Comparison of ENCODE assay signal across 19 mouse cellular contexts in the genomic region with DNA sequence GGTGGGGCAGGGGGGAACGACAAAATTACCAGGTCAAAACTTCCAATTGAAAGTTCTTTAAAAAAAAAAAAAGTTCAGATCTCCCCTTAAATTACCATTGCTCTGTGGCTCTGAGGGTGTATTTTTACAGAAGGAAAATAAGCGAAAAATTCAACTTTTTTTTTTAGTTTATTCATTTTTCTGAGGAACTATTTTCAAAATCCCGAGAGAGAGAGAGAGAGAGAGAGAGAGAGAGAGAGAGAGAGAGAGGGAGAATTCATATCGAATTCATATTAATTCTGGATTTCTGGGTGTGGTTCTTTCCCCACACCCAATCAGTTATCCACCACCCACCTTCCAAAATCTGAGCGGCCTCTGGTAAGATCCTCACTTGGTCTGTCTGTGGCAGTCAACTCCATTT. TPM values are rescaled to one million over a fixed set of nuclear protein-coding genes. Genes with fewer than 3 reads are reported as not detected.
A peak's percentile ranks its signal among the peaks of the same experiment; 100 is the strongest.
DNase-seq lines count a peak whose midpoint lies in the region; ATAC-seq and TF ChIP-seq lines count a peak whose summit lies in the region.
"Had no signal": no experiment of that assay in that cellular context is flagged by ENCODE, and none has a peak within 500 bp of the region (broad histone marks: within the 10 kb centered on the region; RNA-seq: fewer than 3 reads in every experiment).

No protein-coding gene starts in this region.

- no peak overlapping the region for H3K4me2 ChIP-seq in heart, embryonic 15.5 days
- H3K4me2 ChIP-seq in intestine, postnatal 0 days (replicated peaks; ENCODE audit: low read depth), result no peak overlapping the region
- H3K4me2 ChIP-seq in intestine, embryonic 16.5 days (ENCODE audit: low read depth, low read length), result no peak overlapping the region
- no peak overlapping the region for H3K4me2 ChIP-seq in stomach, embryonic 14.5 days (replicated peaks; ENCODE audit: low read depth, low read length)
- no peak overlapping the region for H3K4me2 ChIP-seq in stomach, postnatal 0 days (replicated peaks; ENCODE audit: low read depth)
- H3K4me2 ChIP-seq in neural tube, embryonic 13.5 days, result peak overlapping the region; percentile 53; the same call in 1 of the 2 replicates

- 4% methylated on average over 5 of the region's 5 CpGs for WGBS in heart, embryonic 15.5 days
- 4% methylated on average over 5 of the region's 5 CpGs for WGBS in intestine, postnatal 0 days
- WGBS in intestine, embryonic 16.5 days, result 2% methylated on average over 5 of the region's 5 CpGs
- 1% methylated on average over 5 of the region's 5 CpGs for WGBS in stomach, embryonic 14.5 days
- WGBS in stomach, postnatal 0 days, result 4% methylated on average over 5 of the region's 5 CpGs
- 2% methylated on average over 5 of the region's 5 CpGs for WGBS in neural tube, embryonic 13.5 days

- no peak for TF ChIP-seq CTCF in intestine, postnatal 0 days (IDR thresholded peaks at IDR 0.05; ENCODE audit: low read depth)
- TF ChIP-seq CTCF in stomach, postnatal 0 days (IDR thresholded peaks at IDR 0.05; ENCODE audit: low read depth), result no peak

- peaks cover 31% of the 10 kb centered on the region for H3K4me1 ChIP-seq in heart, embryonic 15.5 days (replicated peaks)
- H3K4me1 ChIP-seq in intestine, postnatal 0 days (replicated peaks; ENCODE audit: control insufficient read depth, insufficient read depth, low read length), result 0 out of 2 replicates have a peak, but pooled peaks cover 6% of the 10 kb centered on the region
- H3K4me1 ChIP-seq in intestine, embryonic 16.5 days (ENCODE audit: control insufficient read depth, insufficient read depth, low read length), result peaks cover 22% of the 10 kb centered on the region
- H3K4me1 ChIP-seq in stomach, embryonic 14.5 days (ENCODE audit: control insufficient read depth, insufficient read depth, low read length), result peaks cover 19% of the 10 kb centered on the region; the same call in 1 of the 2 replicates
- H3K4me1 ChIP-seq in stomach, postnatal 0 days (replicated peaks; ENCODE audit: control insufficient read depth, insufficient read depth), result peaks cover 8% of the 10 kb centered on the region
- peaks cover 28% of the 10 kb centered on the region for H3K4me1 ChIP-seq in neural tube, embryonic 13.5 days (replicated peaks)

- H3K9me3 ChIP-seq in heart, embryonic 15.5 days (replicated peaks), result no peaks in the 10 kb centered on the region
- H3K9me3 ChIP-seq in intestine, postnatal 0 days (ENCODE audit: control insufficient read depth), result no peaks in the 10 kb centered on the region
- H3K9me3 ChIP-seq in intestine, embryonic 16.5 days (ENCODE audit: control insufficient read depth, low read length), result no peaks in the 10 kb centered on the region
- H3K9me3 ChIP-seq in stomach, embryonic 14.5 days (ENCODE audit: control insufficient read depth, low read depth, low read length), result no peaks in the 10 kb centered on the region
- no peaks in the 10 kb centered on the region for H3K9me3 ChIP-seq in stomach, postnatal 0 days (ENCODE audit: control insufficient read depth, low read length)
- H3K9me3 ChIP-seq in neural tube, embryonic 13.5 days, result no peaks in the 10 kb centered on the region
- H3K9me3 ChIP-seq: heart, embryonic 10.5 days; hindbrain, embryonic 15.5 days had no signal

- DNase-seq in heart, postnatal 14 days, result no peak
- DNase-seq in stomach, postnatal 0 days (ENCODE audit: low spot score), result no peak
- DNase-seq: adrenal gland, adult 8-10 months; adrenal gland, postnatal 36 days; cerebellum, adult 2 months; gastrocnemius, postnatal 36 days; kidney, adult 11 months had no signal

- no peak overlapping the region for H3K9ac ChIP-seq in heart, embryonic 15.5 days
- no peak overlapping the region for H3K9ac ChIP-seq in intestine, postnatal 0 days (ENCODE audit: low read depth, low read length)
- H3K9ac ChIP-seq in intestine, embryonic 16.5 days (ENCODE audit: low read depth, low read length), result no peak overlapping the region
- no peak overlapping the region for H3K9ac ChIP-seq in stomach, embryonic 14.5 days (replicated peaks; ENCODE audit: low read depth, low read length)
- H3K9ac ChIP-seq in stomach, postnatal 0 days (ENCODE audit: low read length), result no peak overlapping the region
- no peak overlapping the region for H3K9ac ChIP-seq in neural tube, embryonic 13.5 days
- H3K9ac ChIP-seq: hindbrain, embryonic 15.5 days had no signal

- H3K4me3 ChIP-seq in heart, embryonic 15.5 days, result peak overlapping the region; percentile 48; the same call in 1 of the 2 replicates
- H3K4me3 ChIP-seq in intestine, postnatal 0 days (ENCODE audit: low read depth, low read length), result peak overlapping the region; percentile 33; the same call in 1 of the 2 replicates
- H3K4me3 ChIP-seq in intestine, embryonic 16.5 days (ENCODE audit: low read length), result no peak overlapping the region
- H3K4me3 ChIP-seq in stomach, embryonic 14.5 days (ENCODE audit: low read depth, low read length), result 0 out of 2 replicates have a peak overlapping the region, but pooled peaks have one; percentile 28
- H3K4me3 ChIP-seq in stomach, postnatal 0 days (ENCODE audit: low read depth, low read length), result no peak overlapping the region
- H3K4me3 ChIP-seq in neural tube, embryonic 13.5 days, result peak overlapping the region; percentile 32; the same call in 1 of the 2 replicates

- no peak overlapping the region for H3K27ac ChIP-seq in heart, embryonic 15.5 days
- H3K27ac ChIP-seq in intestine, postnatal 0 days (ENCODE audit: low read depth, low read length), result no peak overlapping the region
- no peak overlapping the region for H3K27ac ChIP-seq in intestine, embryonic 16.5 days (ENCODE audit: low read length)
- no peak overlapping the region for H3K27ac ChIP-seq in stomach, embryonic 14.5 days (ENCODE audit: low read length)
- H3K27ac ChIP-seq in stomach, postnatal 0 days (replicated peaks), result no peak overlapping the region
- no peak overlapping the region for H3K27ac ChIP-seq in neural tube, embryonic 13.5 days (replicated peaks)
- H3K27ac ChIP-seq: heart, embryonic 10.5 days; hindbrain, embryonic 15.5 days had no signal

- no peak for ATAC-seq in heart, embryonic 15.5 days (replicated peaks; ENCODE audit: insufficient number of reproducible peaks, insufficient read depth, low FRiP score, low read depth)
- no peak for ATAC-seq in intestine, postnatal 0 days
- ATAC-seq in intestine, embryonic 16.5 days, result no peak
- ATAC-seq in stomach, embryonic 14.5 days (ENCODE audit: insufficient number of reproducible peaks, insufficient read depth, low FRiP score, low read depth), result no peak
- ATAC-seq in stomach, postnatal 0 days (ENCODE audit: low FRiP score, low TSS enrichment), result no peak
- no peak for ATAC-seq in neural tube, embryonic 13.5 days (ENCODE audit: low read depth)
- ATAC-seq in megakaryocyte progenitor cell, adult 5-6 weeks (replicated peaks; ENCODE audit: poor library complexity), result no peak
- ATAC-seq: forebrain, embryonic 14.5 days had no signal

- no peak for TF ChIP-seq EP300 in stomach, postnatal 0 days (optimal IDR thresholded peaks at IDR 0.05)

- no peaks in the 10 kb centered on the region for H3K36me3 ChIP-seq in heart, embryonic 15.5 days
- no peaks in the 10 kb centered on the region for H3K36me3 ChIP-seq in intestine, postnatal 0 days (ENCODE audit: control insufficient read depth, insufficient read depth)
- H3K36me3 ChIP-seq in intestine, embryonic 16.5 days (ENCODE audit: control insufficient read depth, insufficient read depth, low read length), result no peaks in the 10 kb centered on the region
- H3K36me3 ChIP-seq in stomach, embryonic 14.5 days (ENCODE audit: control insufficient read depth, insufficient read depth, low read length), result no peaks in the 10 kb centered on the region
- H3K36me3 ChIP-seq in stomach, postnatal 0 days (ENCODE audit: control insufficient read depth, insufficient read depth, low read length), result no peaks in the 10 kb centered on the region
- H3K36me3 ChIP-seq in neural tube, embryonic 13.5 days, result no peaks in the 10 kb centered on the region
- H3K36me3 ChIP-seq: heart, embryonic 10.5 days; hindbrain, embryonic 15.5 days had no signal

- intact Hi-C loops in heart, postnatal 14 days (cut with DNase I), result loop anchor here (5.0 to 10.0 kb wide), 3 partner anchors 133 to 1010 kb away; a partner anchor contains a TSS

- H3K27me3 ChIP-seq in heart, embryonic 15.5 days, result peaks cover 97% of the 10 kb centered on the region
- peaks cover 95% of the 10 kb centered on the region for H3K27me3 ChIP-seq in intestine, postnatal 0 days (replicated peaks; ENCODE audit: control insufficient read depth, insufficient read depth, low read length)
- H3K27me3 ChIP-seq in intestine, embryonic 16.5 days (replicated peaks; ENCODE audit: control insufficient read depth, insufficient read depth, low read length), result peaks cover 88% of the 10 kb centered on the region
- peaks cover 73% of the 10 kb centered on the region for H3K27me3 ChIP-seq in stomach, embryonic 14.5 days (ENCODE audit: control insufficient read depth, insufficient read depth, low read length)
- peaks cover 54% of the 10 kb centered on the region for H3K27me3 ChIP-seq in stomach, postnatal 0 days (ENCODE audit: control insufficient read depth, insufficient read depth, low read length)
- H3K27me3 ChIP-seq in neural tube, embryonic 13.5 days, result peaks cover 99% of the 10 kb centered on the region

RNA-seq across cellular contexts. Expression of a gene that starts 2.2 kb away (rescaled TPM):
- not detected in 2 replicates for polyA plus RNA-seq in heart, embryonic 15.5 days (2015; fragmentation: Nextera tagmentation; extraction: Ambion mirVana)
- not detected for total RNA-seq in heart, postnatal 14 days (2021)
- 0.91 and 1.4 TPM in 2 replicates for polyA plus RNA-seq in intestine, postnatal 0 days (2015; fragmentation: Nextera tagmentation; extraction: Ambion mirVana)
- polyA plus RNA-seq in intestine, embryonic 16.5 days (2015; fragmentation: Nextera tagmentation; extraction: Ambion mirVana), result 0.53 and 0.54 TPM in 2 replicates
- 0.72 and 1.1 TPM in 2 replicates for polyA plus RNA-seq in stomach, embryonic 14.5 days (2014; fragmentation: Nextera tagmentation; extraction: Ambion mirVana)
- 0.82 and 1.1 TPM in 2 replicates for polyA plus RNA-seq in stomach, postnatal 0 days (2015; fragmentation: Nextera tagmentation; extraction: Ambion mirVana)
- polyA plus RNA-seq in neural tube, embryonic 13.5 days (2015; fragmentation: Nextera tagmentation; extraction: Ambion mirVana), result 0.52 and 1.0 TPM in 2 replicates
- total RNA-seq in megakaryocyte progenitor cell, adult 5-6 weeks (2015), result not detected in 2 replicates
- not detected in 2 replicates for total RNA-seq in megakaryocyte progenitor cell, adult 5-6 weeks (2017)
- total RNA-seq: adrenal gland, adult 8-10 months; adrenal gland, postnatal 36 days; ES-E14; gastrocnemius, adult 8-10 months; gastrocnemius, postnatal 36 days; heart, postnatal 25 days had no signal

RNA-seq across cellular contexts. Expression of a gene that starts 3.7 kb away (rescaled TPM):
- polyA plus RNA-seq in heart, embryonic 15.5 days (2015; fragmentation: Nextera tagmentation; extraction: Ambion mirVana), result 0.09 TPM in 1 of 2 replicates, not detected in the other
- total RNA-seq in heart, postnatal 14 days (2021), result not detected
- 0.55 and 0.56 TPM in 2 replicates for polyA plus RNA-seq in intestine, postnatal 0 days (2015; fragmentation: Nextera tagmentation; extraction: Ambion mirVana)
- polyA plus RNA-seq in intestine, embryonic 16.5 days (2015; fragmentation: Nextera tagmentation; extraction: Ambion mirVana), result 0.39 and 0.68 TPM in 2 replicates
- 0.94 and 1.3 TPM in 2 replicates for polyA plus RNA-seq in stomach, embryonic 14.5 days (2014; fragmentation: Nextera tagmentation; extraction: Ambion mirVana)
- 0.34 and 0.74 TPM in 2 replicates for polyA plus RNA-seq in stomach, postnatal 0 days (2015; fragmentation: Nextera tagmentation; extraction: Ambion mirVana)
- polyA plus RNA-seq in neural tube, embryonic 13.5 days (2015; fragmentation: Nextera tagmentation; extraction: Ambion mirVana), result 1.2 and 1.5 TPM in 2 replicates
- 0.15 TPM in 1 of 2 replicates, not detected in the other for total RNA-seq in megakaryocyte progenitor cell, adult 5-6 weeks (2015)
- not detected in 2 replicates for total RNA-seq in megakaryocyte progenitor cell, adult 5-6 weeks (2017)
- total RNA-seq: adrenal gland, adult 8-10 months; adrenal gland, postnatal 36 days; gastrocnemius, adult 8-10 months; gastrocnemius, postnatal 36 days; heart, postnatal 25 days had no signal
- polyA plus RNA-seq: cerebellum, adult 2 months; heart, embryonic 10.5 days had no signal

RNA-seq across cellular contexts. Expression of a gene that starts 15.2 kb away (rescaled TPM):
- polyA plus RNA-seq in heart, embryonic 15.5 days (2015; fragmentation: Nextera tagmentation; extraction: Ambion mirVana), result 111 and 135 TPM in 2 replicates
- total RNA-seq in heart, postnatal 14 days (2021), result 10 to 100 TPM; 34.2 to 34.7 TPM
- polyA plus RNA-seq in intestine, postnatal 0 days (2015; fragmentation: Nextera tagmentation; extraction: Ambion mirVana), result 72.3 and 74.7 TPM in 2 replicates
- polyA plus RNA-seq in intestine, embryonic 16.5 days (2015; fragmentation: Nextera tagmentation; extraction: Ambion mirVana), result 162 and 193 TPM in 2 replicates
- 210 and 232 TPM in 2 replicates for polyA plus RNA-seq in stomach, embryonic 14.5 days (2014; fragmentation: Nextera tagmentation; extraction: Ambion mirVana)
- 78.5 and 86.0 TPM in 2 replicates for polyA plus RNA-seq in stomach, postnatal 0 days (2015; fragmentation: Nextera tagmentation; extraction: Ambion mirVana)
- 148 and 173 TPM in 2 replicates for polyA plus RNA-seq in neural tube, embryonic 13.5 days (2015; fragmentation: Nextera tagmentation; extraction: Ambion mirVana)
- total RNA-seq in megakaryocyte progenitor cell, adult 5-6 weeks (2015), result 164 and 173 TPM in 2 replicates
- 85.9 and 90.3 TPM in 2 replicates for total RNA-seq in megakaryocyte progenitor cell, adult 5-6 weeks (2017)

Comparison
In these comparisons a context has a peak if more than half of its experiments do, and no peak if none do; other contexts are left out.
1. H3K4me3 ChIP-seq: peak in heart, embryonic 15.5 days (single experiment), intestine, postnatal 0 days (single experiment), stomach, embryonic 14.5 days (single experiment) and neural tube, embryonic 13.5 days (single experiment); none in intestine, embryonic 16.5 days (single experiment) and stomach, postnatal 0 days (single experiment).